ENCODE assay signal across 30 mouse cellular contexts in the genomic region with DNA sequence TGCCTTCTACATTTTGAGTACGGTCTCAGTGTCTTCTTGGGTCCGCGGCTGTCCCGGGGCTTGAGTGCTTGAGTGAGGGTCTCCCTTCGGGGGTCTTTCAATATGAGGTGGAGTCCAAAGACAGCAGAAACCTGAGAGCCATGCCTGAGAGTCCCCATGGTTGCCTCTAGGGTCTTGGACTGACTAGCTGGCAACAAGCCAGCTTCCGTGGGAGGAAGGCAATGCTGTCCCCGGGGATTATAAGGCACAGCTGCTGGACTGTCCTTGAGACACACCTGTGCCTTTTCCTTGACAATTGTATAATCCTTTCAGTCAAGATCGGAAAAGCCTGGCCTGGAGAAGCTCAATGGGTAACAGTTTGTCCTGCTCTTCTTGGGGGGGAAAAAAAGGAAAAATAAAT. TPM values are rescaled to one million over a fixed set of nuclear protein-coding genes. Genes with fewer than 3 reads are reported as not detected.
DNase-seq lines count a peak whose midpoint lies in the region; ATAC-seq and TF ChIP-seq lines count a peak whose summit lies in the region.
"Had no signal": no experiment of that assay in that cellular context is flagged by ENCODE, and none has a peak within 500 bp of the region (broad histone marks: within the 10 kb centered on the region; RNA-seq: fewer than 3 reads in every experiment).

No protein-coding gene starts in this region.

- H3K4me3 ChIP-seq in embryonic facial prominence, embryonic 14.5 days (ENCODE audit: low read depth, low read length): no peak overlapping the region
- no peak overlapping the region for H3K4me3 ChIP-seq in embryonic facial prominence, embryonic 10.5 days
- H3K4me3 ChIP-seq in heart, postnatal 0 days (ENCODE audit: low read depth, low read length): no peak overlapping the region
- H3K4me3 ChIP-seq in kidney, adult 2 months (ENCODE audit: insufficient read depth, low read depth, low read length): no peak overlapping the region
- H3K4me3 ChIP-seq: embryonic facial prominence, embryonic 12.5 days; embryonic facial prominence, embryonic 15.5 days; erythroblast, embryonic 14.5 days; forebrain, embryonic 10.5 days; forebrain, embryonic 12.5 days had no signal

- WGBS in embryonic facial prominence, embryonic 14.5 days: 83% methylated on average over 7 of the region's 8 CpGs
- 93% methylated on average over 8 of the region's 8 CpGs for WGBS in embryonic facial prominence, embryonic 10.5 days
- WGBS in heart, postnatal 0 days: 76% methylated on average over 7 of the region's 8 CpGs
- WGBS in kidney, adult 2 months: 78% methylated on average over 8 of the region's 8 CpGs

- TF ChIP-seq EP300 in heart, postnatal 0 days (IDR thresholded peaks at IDR 0.05; ENCODE audit: low read depth): no peak

- H3K36me3 ChIP-seq in embryonic facial prominence, embryonic 14.5 days (ENCODE audit: control insufficient read depth, insufficient read depth, low read length): no peaks in the 10 kb centered on the region
- H3K36me3 ChIP-seq in embryonic facial prominence, embryonic 10.5 days (replicated peaks): no peaks in the 10 kb centered on the region
- H3K36me3 ChIP-seq in heart, postnatal 0 days (replicated peaks; ENCODE audit: control insufficient read depth, insufficient read depth, low read length): no peaks in the 10 kb centered on the region
- H3K36me3 ChIP-seq in kidney, adult 2 months (ENCODE audit: control insufficient read depth, insufficient read depth, low read length): no peaks in the 10 kb centered on the region
- H3K36me3 ChIP-seq: embryonic facial prominence, embryonic 12.5 days; embryonic facial prominence, embryonic 15.5 days; forebrain, embryonic 10.5 days; forebrain, embryonic 12.5 days; G1E had no signal

- intact Hi-C loops in heart, postnatal 14 days (cut with DNase I): loop anchor here (1.0 kb wide), 1 partner anchor 12 kb away; no protein-coding TSS in a partner anchor

- peak; percentile 27 for DNase-seq in embryonic facial prominence, embryonic 14.5 days (ENCODE audit: low spot score)
- no peak for DNase-seq in embryonic facial prominence, embryonic 10.5 days (ENCODE audit: low spot score)
- DNase-seq in heart, postnatal 0 days (ENCODE audit: low spot score): no peak
- no peak for DNase-seq in heart, postnatal 14 days
- DNase-seq in kidney, postnatal 4 days: peak; percentile 12 to 33
- DNase-seq in kidney, adult 2 months: no peak
- DNase-seq in testis, postnatal 10 days (ENCODE audit: low spot score): peak; percentile 51
- no peak for DNase-seq in testis, postnatal 14 days (ENCODE audit: low spot score)
- DNase-seq: adrenal gland, adult 2 months; adrenal gland, postnatal 10 days; adrenal gland, postnatal 25 days; B cell, adult 2 months; cerebellum, adult 11 months; cerebellum, adult 18-20 months; cerebellum, adult 8-10 months; cerebellum, adult 9-11 months; cerebellum, postnatal 14 days; cerebellum, postnatal 36 days; embryo, embryonic 11 days had no signal

- no peak overlapping the region for H3K9ac ChIP-seq in embryonic facial prominence, embryonic 14.5 days (ENCODE audit: low read depth, low read length)
- H3K9ac ChIP-seq in heart, postnatal 0 days (replicated peaks; ENCODE audit: low read depth, low read length): no peak overlapping the region
- H3K9ac ChIP-seq: embryonic facial prominence, embryonic 12.5 days; embryonic facial prominence, embryonic 15.5 days; forebrain, embryonic 12.5 days had no signal

- no peak for ATAC-seq in embryonic facial prominence, embryonic 14.5 days (ENCODE audit: low read depth)
- no peak for ATAC-seq in heart, postnatal 0 days (ENCODE audit: insufficient read depth, low read depth)
- ATAC-seq: activated CD4-positive, CD25-positive, alpha-beta regulatory T cell, adult 4 months; CD4-positive, CD25-positive, alpha-beta regulatory T cell, adult 4 months; forebrain, embryonic 14.5 days; forebrain, embryonic 16.5 days; Patski had no signal

- no peaks in the 10 kb centered on the region for H3K4me1 ChIP-seq in embryonic facial prominence, embryonic 14.5 days (ENCODE audit: control insufficient read depth, insufficient read depth, low read length)
- H3K4me1 ChIP-seq in embryonic facial prominence, embryonic 10.5 days: no peaks in the 10 kb centered on the region
- no peaks in the 10 kb centered on the region for H3K4me1 ChIP-seq in heart, postnatal 0 days (ENCODE audit: control insufficient read depth, insufficient read depth)
- no peaks in the 10 kb centered on the region for H3K4me1 ChIP-seq in kidney, adult 2 months (ENCODE audit: control insufficient read depth, insufficient read depth, low read length)
- H3K4me1 ChIP-seq: embryonic facial prominence, embryonic 12.5 days; embryonic facial prominence, embryonic 15.5 days; forebrain, embryonic 10.5 days; forebrain, embryonic 12.5 days had no signal

- no peaks in the 10 kb centered on the region for H3K27me3 ChIP-seq in embryonic facial prominence, embryonic 14.5 days (replicated peaks; ENCODE audit: control insufficient read depth, insufficient read depth, low read length)
- no peaks in the 10 kb centered on the region for H3K27me3 ChIP-seq in embryonic facial prominence, embryonic 10.5 days (replicated peaks; ENCODE audit: low read depth, poor library complexity, severe bottlenecking)
- H3K27me3 ChIP-seq in heart, postnatal 0 days (ENCODE audit: control insufficient read depth, insufficient read depth, low read length): no peaks in the 10 kb centered on the region
- no peaks in the 10 kb centered on the region for H3K27me3 ChIP-seq in kidney, adult 2 months (replicated peaks; ENCODE audit: control insufficient read depth, insufficient read depth, low read length)
- H3K27me3 ChIP-seq: embryonic facial prominence, embryonic 12.5 days; embryonic facial prominence, embryonic 15.5 days; forebrain, embryonic 12.5 days had no signal

- TF ChIP-seq CTCF in heart, postnatal 0 days (IDR thresholded peaks at IDR 0.05; ENCODE audit: low read depth): no peak
- TF ChIP-seq CTCF in kidney, adult 2 months (conservative IDR thresholded peaks at IDR 0.05; ENCODE audit: insufficient read depth, insufficient read length, low read depth, low read length): no peak

- no peak overlapping the region for H3K27ac ChIP-seq in embryonic facial prominence, embryonic 14.5 days (replicated peaks; ENCODE audit: low read depth, low read length)
- H3K27ac ChIP-seq in embryonic facial prominence, embryonic 10.5 days (replicated peaks): no peak overlapping the region
- H3K27ac ChIP-seq in heart, postnatal 0 days (ENCODE audit: low read depth): peak overlapping the region; percentile 59; the same call in 1 of the 2 replicates
- no peak overlapping the region for H3K27ac ChIP-seq in kidney, adult 2 months (ENCODE audit: insufficient read depth, low read depth, low read length)
- H3K27ac ChIP-seq: embryonic facial prominence, embryonic 12.5 days; embryonic facial prominence, embryonic 15.5 days; forebrain, embryonic 10.5 days; forebrain, embryonic 12.5 days had no signal

- no peak for TF ChIP-seq POLR2A in kidney, adult 2 months (IDR thresholded peaks at IDR 0.05; ENCODE audit: low read depth, low read length)

- H3K9me3 ChIP-seq in embryonic facial prominence, embryonic 14.5 days (ENCODE audit: control insufficient read depth, low read length): no peaks in the 10 kb centered on the region
- peaks cover 2% of the 10 kb centered on the region; the same call in 1 of the 2 replicates for H3K9me3 ChIP-seq in embryonic facial prominence, embryonic 10.5 days
- H3K9me3 ChIP-seq in heart, postnatal 0 days (replicated peaks; ENCODE audit: control insufficient read depth, low read length): peaks cover 14% of the 10 kb centered on the region; the same call in 1 of the 2 replicates
- H3K9me3 ChIP-seq: embryonic facial prominence, embryonic 12.5 days; embryonic facial prominence, embryonic 15.5 days; forebrain, embryonic 12.5 days; G1E had no signal

- no peak overlapping the region for H3K4me2 ChIP-seq in embryonic facial prominence, embryonic 14.5 days (ENCODE audit: low read depth, low read length)
- H3K4me2 ChIP-seq in heart, postnatal 0 days (ENCODE audit: low read depth, low read length): no peak overlapping the region
- H3K4me2 ChIP-seq: embryonic facial prominence, embryonic 12.5 days; embryonic facial prominence, embryonic 15.5 days; forebrain, embryonic 12.5 days had no signal

RNA-seq across cellular contexts. Expression of gene Eif2ak1, which starts 35.6 kb away (rescaled TPM):
- polyA plus RNA-seq in embryonic facial prominence, embryonic 14.5 days (2014; fragmentation: Nextera tagmentation; extraction: Ambion mirVana): 38.4 and 39.8 TPM in 2 replicates
- 47.8 and 48.7 TPM in 2 replicates for polyA plus RNA-seq in embryonic facial prominence, embryonic 10.5 days (2016; fragmentation: Nextera tagmentation; extraction: Ambion mirVana)
- total RNA-seq in heart, postnatal 0 days (2014; rRNA removed; ENCODE audit: low replicate concordance): 18.7 and 21.6 TPM in 2 replicates
- polyA plus RNA-seq in heart, postnatal 0 days (2015; fragmentation: Nextera tagmentation; extraction: Ambion mirVana): 18.3 and 18.4 TPM in 2 replicates
- 10 to 100 TPM; 19.1 to 20.0 TPM for total RNA-seq in heart, postnatal 14 days (2021)
- polyA plus RNA-seq in kidney, adult 2 months (2012; rRNA removed): 29.9 TPM in 2 replicates

RNA-seq across cellular contexts. Expression of gene Usp42, which starts 49.9 kb away (rescaled TPM):
- polyA plus RNA-seq in embryonic facial prominence, embryonic 14.5 days (2014; fragmentation: Nextera tagmentation; extraction: Ambion mirVana): 18.1 and 19.2 TPM in 2 replicates
- polyA plus RNA-seq in embryonic facial prominence, embryonic 10.5 days (2016; fragmentation: Nextera tagmentation; extraction: Ambion mirVana): 30.1 and 31.9 TPM in 2 replicates
- total RNA-seq in heart, postnatal 0 days (2014; rRNA removed; ENCODE audit: low replicate concordance): 6.0 and 8.3 TPM in 2 replicates
- polyA plus RNA-seq in heart, postnatal 0 days (2015; fragmentation: Nextera tagmentation; extraction: Ambion mirVana): 5.1 and 5.6 TPM in 2 replicates
- total RNA-seq in heart, postnatal 14 days (2021): 1 to 10 TPM; 8.1 to 8.3 TPM
- polyA plus RNA-seq in kidney, adult 2 months (2012; rRNA removed): 3.9 and 4.3 TPM in 2 replicates

Comparison
In these comparisons a context has a peak if more than half of its experiments do, and no peak if none do; other contexts are left out.
1. DNase-seq: peak in embryonic facial prominence, embryonic 14.5 days (single experiment), kidney, postnatal 4 days (2 of 2) and testis, postnatal 10 days (single experiment); none in embryonic facial prominence, embryonic 10.5 days (single experiment), heart, postnatal 0 days (single experiment), heart, postnatal 14 days (0 of 2), kidney, adult 2 months (single experiment) and testis, postnatal 14 days (single experiment).